Mouse (Mus musculus): ENCODE results near the gene Stom.

DNA sequence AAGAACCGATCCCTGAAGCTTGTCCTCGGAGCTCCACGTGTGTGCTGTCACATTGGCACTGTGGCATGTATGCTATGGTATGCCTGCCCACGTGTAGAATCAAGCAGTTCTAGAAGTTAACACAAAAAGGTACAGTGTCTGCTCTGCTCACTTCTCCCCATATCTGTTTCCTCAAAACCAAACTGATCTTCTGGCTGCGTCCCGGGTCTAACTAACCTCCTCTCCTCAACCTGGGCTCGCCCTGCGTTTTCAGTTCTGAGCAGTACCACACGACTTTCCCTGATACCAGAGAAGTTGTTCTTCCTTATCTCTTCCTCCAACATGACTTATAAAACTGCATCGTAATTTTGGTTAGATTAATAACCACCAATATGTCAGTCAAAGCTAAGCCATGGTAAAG lies 9.2 kb downstream of the Stom start:
- TF ChIP-seq EP300 (IDR thresholded peaks at IDR 0.05; ENCODE audit: low read depth) (no peak), CTCF (IDR thresholded peaks at IDR 0.05; ENCODE audit: low read depth) (no peak)

All from heart, postnatal 0 days (tissue).